Mouse (Mus musculus): ENCODE measurements around the gene Ripk4.

Gene Ripk4

GRCm38 (mm10) chr16:97734760-97735322, 28.7 kb downstream of the Ripk4 start:
- DNase-seq (ENCODE audit: low spot score) = no peak

- no peak for DNase-seq (ENCODE audit: low spot score)
Measured at GRCm38 (mm10) chr16:97733599-97733998, 30.0 kb downstream of the Ripk4 start.

- no peak for DNase-seq (ENCODE audit: low spot score)
Measured at GRCm38 (mm10) chr16:97730321-97730720, 33.3 kb downstream of the Ripk4 start.

- no peak for DNase-seq (ENCODE audit: low spot score)
Measured at GRCm38 (mm10) chr16:97726436-97726835, 37.2 kb downstream of the Ripk4 start.

- no peak for DNase-seq (ENCODE audit: low spot score)
Measured at GRCm38 (mm10) chr16:97720093-97720492, 43.5 kb downstream of the Ripk4 start.

- no peak for DNase-seq (ENCODE audit: low spot score)
Measured at GRCm38 (mm10) chr16:97719392-97719983, 44.1 kb downstream of the Ripk4 start.

- no peak for DNase-seq (ENCODE audit: low spot score)
Measured at GRCm38 (mm10) chr16:97716567-97716966, 47.0 kb downstream of the Ripk4 start.

GRCm38 (mm10) chr16:97712129-97712528, 51.5 kb downstream of the Ripk4 start:
- no peak for DNase-seq (ENCODE audit: low spot score)

- DNase-seq (ENCODE audit: low spot score) = no peak
Measured at GRCm38 (mm10) chr16:97701871-97702270, 61.7 kb downstream of the Ripk4 start.

GRCm38 (mm10) chr16:97697769-97698168, 65.8 kb downstream of the Ripk4 start:
- DNase-seq (ENCODE audit: low spot score) = peak; percentile 4

GRCm38 (mm10) chr16:97695709-97696108, 67.9 kb downstream of the Ripk4 start:
- no peak for DNase-seq (ENCODE audit: low spot score)

Data from retina, embryonic 14.5 days (tissue).